Mouse (Mus musculus) midbrain, postnatal 0 days (tissue): ENCODE data around the gene Jazf1. TPM values are rescaled to one million over a fixed set of nuclear protein-coding genes. Genes with fewer than 3 reads are reported as not detected.

ENCODE experiments used
- ATAC-seq: fragments of 200-750 bp; cut with Nextera tagmentation; 2 replicates; pipeline ENCODE4 v1.8.0; 2017; ENCODE audit warnings: moderate number of reproducible peaks, mild to moderate bottlenecking, moderate TSS enrichment, moderate library complexity; ENCODE audit not compliant: low FRiP score
- DNase-seq: peaks from one replicate; pipeline ENCODE4 v3.0.0-alpha.2; 2015; ENCODE audit warnings: low spot score
- H3K27ac ChIP-seq: fragments of 300-500 bp; sonication (generic); 2 replicates; pipeline ENCODE4 v1.5.1; 2014; ENCODE audit warnings: low read depth, mild to moderate bottlenecking, low read length, mixed read lengths
- H3K27me3 ChIP-seq: fragments of 300-500 bp; sonication (generic); 2 replicates; pipeline ENCODE4 v1.6.1; 2014; ENCODE audit warnings: low read length, control low read depth, mixed read lengths; ENCODE audit not compliant: insufficient read depth
- H3K36me3 ChIP-seq: fragments of 300-500 bp; sonication (generic); 2 replicates; pipeline ENCODE4 v1.6.1; 2014; ENCODE audit warnings: low read length, control low read depth, mixed read lengths; ENCODE audit not compliant: insufficient read depth
- H3K4me1 ChIP-seq: fragments of 300-500 bp; sonication (generic); 2 replicates; pipeline ENCODE4 v1.6.1; 2014; ENCODE audit warnings: mild to moderate bottlenecking, control low read depth, antibody characterized with exemption, low read length, mixed read lengths; ENCODE audit not compliant: insufficient read depth
- H3K4me2 ChIP-seq: fragments of 300-500 bp; sonication (generic); 2 replicates; pipeline ENCODE4 v1.6.1; 2014; ENCODE audit warnings: low read depth, mild to moderate bottlenecking, low read length, mixed read lengths; ENCODE audit not compliant: poor library complexity, severe bottlenecking
- H3K4me3 ChIP-seq: fragments of 300-500 bp; sonication (generic); 2 replicates; pipeline ENCODE4 v1.5.1; 2014; ENCODE audit warnings: low read depth, mild to moderate bottlenecking, low read length, moderate library complexity
- H3K9ac ChIP-seq: fragments of 300-500 bp; sonication (generic); replicated peaks from 2 replicates; pipeline ENCODE4 v1.6.1; 2014; ENCODE audit warnings: mild to moderate bottlenecking, low read length, moderate library complexity, mixed read lengths; ENCODE audit not compliant: poor library complexity, severe bottlenecking
- H3K9me3 ChIP-seq: fragments of 300-500 bp; sonication (generic); 2 replicates; pipeline ENCODE4 v1.6.1; 2016; ENCODE audit warnings: low read length, control low read depth
- CTCF ChIP-seq: IDR thresholded peaks from 2 replicates; pipeline ENCODE4 v1.5.1; 2016; ENCODE audit warnings: antibody characterized with exemption, mild to moderate bottlenecking
- WGBS: fragments of 180-500 bp; shearing (Covaris S2); extraction: QIAGEN DNeasy Blood & Tissue Kit; methylation state at CpG from one replicate; pipeline ENCODE4 v1.1.7; 2014; 5-methylcytosine and 5-hydroxymethylcytosine counted together
- polyA plus RNA-seq: library from polyadenylated mRNA; unstranded; fragments of >200 nt; fragmentation: Nextera tagmentation; extraction: Ambion mirVana; gene quantifications from 2 replicates; pipeline ENCODE4 v1.2.1, GENCODE M21; 2015
- total RNA-seq: library from RNA; depleted of rRNA; stranded (reverse); fragments of >200 nt; gene quantifications from 2 replicates; pipeline ENCODE4 v1.2.3, GENCODE M21; 2014

The Jazf1 gene
- total and polyA plus RNA-seq, 2 experiments from 2014 or later = 44.4 to 79.7 TPM

- no peak overlapping the region for H3K27ac ChIP-seq
- no peak overlapping the region for H3K4me3 ChIP-seq
- no peaks in the 10 kb centered on the region for H3K27me3 ChIP-seq
- no peaks in the 10 kb centered on the region for H3K36me3 ChIP-seq
- H3K4me2 ChIP-seq = no peak overlapping the region
- WGBS = 65% methylated on average over 4 of the region's 4 CpGs
- no peak for ATAC-seq
- no peaks in the 10 kb centered on the region for H3K9me3 ChIP-seq
- peaks cover 6% of the 10 kb centered on the region for H3K4me1 ChIP-seq
- H3K9ac ChIP-seq = no peak overlapping the region
- peak; percentile 57 for DNase-seq
- TF ChIP-seq CTCF = peak; percentile 58
Measured at GRCm38 (mm10) chr6:52843027-52843426, 225.4 kb downstream of the Jazf1 start.

GRCm38 (mm10) chr6:52842598-52842997, 225.8 kb downstream of the Jazf1 start:
- no peak overlapping the region for H3K9ac ChIP-seq
- no peak overlapping the region for H3K27ac ChIP-seq
- WGBS = 83% methylated on average over 6 of the region's 6 CpGs
- no peak for TF ChIP-seq CTCF
- no peak overlapping the region for H3K4me2 ChIP-seq
- no peak overlapping the region for H3K4me3 ChIP-seq
- H3K36me3 ChIP-seq = no peaks in the 10 kb centered on the region
- peaks cover 8% of the 10 kb centered on the region for H3K4me1 ChIP-seq
- ATAC-seq = no peak
- no peaks in the 10 kb centered on the region for H3K9me3 ChIP-seq
- no peaks in the 10 kb centered on the region for H3K27me3 ChIP-seq
- DNase-seq = no peak

DNA sequence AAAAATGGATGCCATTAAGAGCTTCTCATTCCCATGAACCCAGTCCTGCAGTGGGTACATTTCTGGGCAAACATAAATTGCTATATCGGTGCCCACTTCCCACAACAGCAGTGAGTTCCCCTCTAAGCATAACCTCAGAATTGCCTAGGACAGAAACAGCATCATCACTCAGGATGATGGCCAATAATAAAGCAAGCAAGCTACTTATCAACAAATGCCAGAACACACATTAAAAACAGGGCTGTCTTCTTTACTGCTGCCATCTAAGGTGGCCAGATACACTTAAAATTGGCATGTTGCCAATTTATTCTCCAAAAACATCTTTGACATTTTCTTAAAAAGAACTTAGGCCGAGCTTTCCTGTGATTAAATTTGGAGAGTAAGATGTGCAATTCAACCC, 226.8 kb downstream of the Jazf1 start:
- H3K4me2 ChIP-seq = no peak overlapping the region
- H3K4me1 ChIP-seq = peaks cover 8% of the 10 kb centered on the region
- no peak for TF ChIP-seq CTCF
- H3K27ac ChIP-seq = no peak overlapping the region
- no peak for ATAC-seq
- H3K36me3 ChIP-seq = no peaks in the 10 kb centered on the region
- no peak overlapping the region for H3K9ac ChIP-seq
- 84% methylated on average over 2 of the region's 2 CpGs for WGBS
- DNase-seq = no peak
- H3K9me3 ChIP-seq = no peaks in the 10 kb centered on the region
- H3K27me3 ChIP-seq = no peaks in the 10 kb centered on the region
- no peak overlapping the region for H3K4me3 ChIP-seq

DNA sequence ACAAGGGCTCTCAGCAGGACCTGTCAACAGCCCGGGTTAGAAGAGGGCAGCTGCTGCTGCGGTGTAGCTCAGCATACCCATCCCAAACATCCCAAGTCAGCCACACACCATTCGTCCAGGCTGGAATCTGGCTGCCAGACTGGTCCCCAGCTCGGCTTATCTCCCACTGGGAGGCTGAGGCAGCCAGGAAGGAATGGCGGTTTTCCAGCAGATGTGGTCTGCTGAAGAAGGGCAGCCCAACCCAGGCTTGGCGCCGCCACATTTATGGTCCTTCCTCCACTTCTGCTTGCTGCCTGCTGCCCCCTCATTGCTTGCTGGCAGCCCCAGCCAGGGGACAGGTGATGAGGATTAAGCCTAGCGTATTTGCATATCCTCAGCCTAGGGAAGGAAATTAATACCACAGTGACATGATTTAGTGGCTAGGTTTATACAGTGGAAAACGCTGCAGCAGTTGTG, 227.8 kb downstream of the Jazf1 start:
- TF ChIP-seq CTCF = no peak
- Histone ChIP-seq H3K4me3 (no peak overlapping the region), H3K9me3 (no peaks in the 10 kb centered on the region), H3K27me3 (no peaks in the 10 kb centered on the region), H3K4me1 (peaks cover 8% of the 10 kb centered on the region), H3K9ac (no peak overlapping the region), H3K4me2 (no peak overlapping the region), H3K27ac (no peak overlapping the region), H3K36me3 (no peaks in the 10 kb centered on the region)
- WGBS = 24% methylated on average over 9 of the region's 9 CpGs
- DNase-seq (peak; percentile 66), ATAC-seq (no peak)

DNA sequence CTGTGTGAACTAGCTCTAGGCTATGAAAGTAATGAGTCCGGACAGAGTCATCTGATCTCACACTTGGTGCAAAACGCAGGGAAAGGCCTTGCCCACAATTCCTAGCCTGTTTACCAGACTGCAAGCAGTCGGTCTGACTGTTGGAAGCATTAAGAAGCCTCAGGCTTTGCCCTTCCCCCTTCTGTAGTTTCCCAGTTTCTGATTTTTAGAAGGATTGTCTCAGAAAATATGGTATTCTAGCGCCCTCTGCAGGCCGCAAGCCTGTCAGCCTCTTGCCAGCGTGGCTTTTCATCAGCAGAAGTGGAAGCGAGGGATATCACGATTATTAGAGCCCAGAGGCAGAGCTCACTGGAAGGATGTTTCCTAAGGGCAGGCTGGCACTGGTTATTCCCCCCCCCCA, 229.7 kb downstream of the Jazf1 start:
- TF ChIP-seq CTCF = peak; percentile 92
- no peaks in the 10 kb centered on the region for H3K9me3 ChIP-seq
- DNase-seq = peak; percentile 95
- no peaks in the 10 kb centered on the region for H3K36me3 ChIP-seq
- no peak overlapping the region for H3K4me3 ChIP-seq
- ATAC-seq = peak; percentile 73; the same call in 1 of the 2 replicates
- no peaks in the 10 kb centered on the region for H3K27me3 ChIP-seq
- WGBS = under 1% methylated on average over 8 of the region's 8 CpGs
- no peak overlapping the region for H3K4me2 ChIP-seq
- H3K9ac ChIP-seq = no peak overlapping the region
- peaks cover 8% of the 10 kb centered on the region for H3K4me1 ChIP-seq
- H3K27ac ChIP-seq = no peak overlapping the region

GRCm38 (mm10) chr6:52837792-52838191, 230.6 kb downstream of the Jazf1 start:
- H3K9me3 ChIP-seq = no peaks in the 10 kb centered on the region
- no peak overlapping the region for H3K4me2 ChIP-seq
- H3K4me3 ChIP-seq = no peak overlapping the region
- no peak for TF ChIP-seq CTCF
- 74% methylated on average over 4 of the region's 4 CpGs for WGBS
- ATAC-seq = no peak
- no peaks in the 10 kb centered on the region for H3K27me3 ChIP-seq
- no peak for DNase-seq
- no peak overlapping the region for H3K9ac ChIP-seq
- H3K36me3 ChIP-seq = no peaks in the 10 kb centered on the region
- H3K4me1 ChIP-seq = peaks cover 8% of the 10 kb centered on the region
- no peak overlapping the region for H3K27ac ChIP-seq
